Mouse (Mus musculus) lung, postnatal 36 days (tissue): ENCODE measurements around the gene Snrpb.

Experiments used
- DNase-seq: peaks from one replicate; pipeline ENCODE4 v3.0.0; 2022; ENCODE audit warnings: mixed read lengths

Gene Snrpb

DNA sequence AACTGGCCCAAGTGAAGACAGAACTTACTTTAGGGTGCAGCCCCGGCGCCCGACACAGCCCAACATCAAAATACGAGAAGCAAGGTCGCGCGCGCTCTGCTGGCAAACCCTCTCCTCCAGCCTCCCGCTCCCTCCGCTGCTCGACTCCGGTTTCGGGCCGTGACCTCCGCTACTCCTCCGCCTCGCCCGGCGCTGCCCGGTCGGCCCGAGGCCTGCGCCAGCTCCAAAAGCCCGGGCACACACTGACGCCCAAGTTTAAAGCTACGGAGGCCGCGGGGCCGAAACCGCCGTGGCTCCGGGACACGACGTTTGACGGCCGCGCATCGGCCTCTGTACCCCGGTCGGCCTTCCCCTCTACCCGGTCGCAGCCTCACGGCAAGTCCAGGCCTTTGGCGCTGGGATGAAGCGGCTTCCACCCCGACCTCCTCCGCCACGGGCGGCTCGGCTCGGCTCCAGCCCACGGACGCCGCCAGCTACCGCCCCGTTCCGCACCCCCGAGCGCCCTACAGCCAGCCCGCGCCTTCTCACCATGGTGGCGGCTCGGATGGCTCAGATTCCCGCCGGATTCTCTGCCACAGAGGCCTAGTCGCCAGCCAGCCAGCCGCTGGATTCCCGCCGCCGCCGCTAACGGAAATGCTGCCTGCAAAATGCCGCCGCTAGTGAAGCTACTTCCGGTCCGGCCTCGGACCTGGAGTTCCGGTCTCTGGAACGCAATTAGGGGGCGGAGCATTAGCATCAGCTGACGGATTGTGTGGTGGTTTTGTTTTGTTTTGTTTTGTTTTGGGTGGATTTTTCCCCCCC lies at the start of gene Snrpb:
TSS of gene Snrpb (minus strand) at position 698 of the 801 bp plus-strand sequence.
- peak; percentile 95 for DNase-seq

DNA sequence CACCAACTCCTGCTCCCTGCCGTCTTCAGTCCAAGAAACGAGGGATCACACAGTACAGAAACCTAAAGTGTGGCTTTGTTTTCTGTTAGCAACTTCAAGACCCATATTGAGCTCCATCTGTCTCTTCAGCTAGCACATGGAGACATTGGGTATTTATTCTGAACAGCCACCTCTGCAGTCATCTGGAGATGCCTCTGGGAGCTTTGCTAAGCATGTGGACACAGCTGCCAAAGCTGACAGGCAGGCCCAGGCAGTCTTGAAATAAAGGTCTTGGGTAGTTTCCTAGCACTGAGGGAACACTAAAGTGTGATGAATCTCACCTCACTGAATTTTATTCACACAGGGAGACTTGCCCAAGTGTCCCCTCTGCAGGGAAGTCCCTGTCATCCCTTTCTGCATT lies 32.4 kb upstream of the Snrpb start:
- no peak for DNase-seq

DNA sequence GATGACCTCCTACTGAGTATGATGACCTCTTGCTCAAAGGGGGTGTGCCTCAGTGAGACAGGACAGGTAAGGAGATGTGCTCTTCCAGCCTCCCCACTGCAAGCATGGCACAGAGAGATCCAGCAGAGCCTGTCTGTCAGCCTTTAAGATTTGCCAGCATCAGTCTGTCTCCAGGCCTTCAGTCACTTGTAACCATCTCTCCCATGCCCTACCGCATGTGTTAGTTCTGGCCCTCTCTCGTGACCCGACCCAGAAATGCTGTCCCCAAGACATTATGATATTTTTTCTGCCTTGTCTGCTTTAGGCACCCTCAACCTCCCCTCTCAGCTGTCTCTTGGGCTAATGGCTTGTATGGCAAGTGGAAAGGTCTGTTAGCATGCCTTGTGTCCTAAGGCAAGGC lies 30.4 kb upstream of the Snrpb start:
- DNase-seq, result no peak

DNA sequence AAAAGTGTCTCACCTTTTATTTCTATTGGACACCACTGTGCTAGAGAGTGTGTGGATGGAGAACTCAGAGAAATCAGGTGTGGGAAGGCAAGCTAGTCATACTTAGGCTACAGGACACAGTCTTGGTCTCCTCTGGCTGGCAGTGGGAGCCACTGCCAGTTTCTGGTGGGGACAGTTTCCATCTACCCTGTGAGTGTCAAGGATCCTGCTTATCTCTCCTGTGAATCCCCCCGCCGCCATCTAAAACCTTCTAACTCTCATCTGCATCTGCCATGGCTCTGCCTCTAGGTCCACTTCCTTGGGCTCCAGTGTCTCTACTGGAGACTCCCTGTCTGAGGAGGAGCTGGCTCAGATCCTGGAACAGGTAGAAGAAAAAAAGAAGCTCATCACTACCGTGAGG lies 28.8 kb upstream of the Snrpb start:
- no peak for DNase-seq

DNA sequence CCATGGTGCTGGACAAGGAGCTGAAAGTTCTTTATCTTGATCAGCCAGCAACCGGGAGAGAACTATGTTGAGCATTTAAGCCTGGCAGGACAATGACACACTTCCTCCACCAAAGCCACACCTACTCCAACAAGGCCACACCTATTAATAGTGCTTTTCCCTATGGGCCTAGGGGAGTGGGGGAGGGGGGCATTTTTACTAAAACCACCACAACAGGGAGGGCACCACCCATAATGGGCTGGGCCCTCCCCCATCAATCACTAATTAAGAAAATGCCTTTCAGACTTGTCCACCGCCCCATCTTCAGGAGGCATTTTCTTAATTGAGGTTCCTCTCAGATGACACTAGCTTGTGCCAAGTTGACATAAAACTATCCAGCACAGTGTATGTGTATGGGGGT lies 28.2 kb upstream of the Snrpb start:
- no peak for DNase-seq

DNA sequence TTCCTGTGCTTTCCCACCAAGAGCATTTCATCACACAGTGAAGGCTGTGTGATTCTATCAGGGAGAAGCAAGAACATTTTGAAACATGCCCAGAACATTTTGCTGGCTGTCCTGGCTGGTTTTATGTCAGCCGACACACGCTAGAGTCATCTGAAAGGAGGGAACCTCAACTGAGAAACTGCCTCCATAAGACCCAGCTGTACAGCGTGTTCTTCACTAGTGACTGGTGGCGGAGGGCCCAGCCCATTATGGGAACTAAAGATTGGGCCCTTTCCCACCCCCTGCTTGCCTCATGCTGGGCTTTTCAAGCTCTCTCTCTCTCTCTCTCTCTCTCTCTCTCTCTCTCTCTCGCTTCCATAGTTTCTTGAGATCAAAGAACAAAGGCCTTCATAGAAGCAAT lies 21.8 kb upstream of the Snrpb start:
- DNase-seq, result no peak

DNA sequence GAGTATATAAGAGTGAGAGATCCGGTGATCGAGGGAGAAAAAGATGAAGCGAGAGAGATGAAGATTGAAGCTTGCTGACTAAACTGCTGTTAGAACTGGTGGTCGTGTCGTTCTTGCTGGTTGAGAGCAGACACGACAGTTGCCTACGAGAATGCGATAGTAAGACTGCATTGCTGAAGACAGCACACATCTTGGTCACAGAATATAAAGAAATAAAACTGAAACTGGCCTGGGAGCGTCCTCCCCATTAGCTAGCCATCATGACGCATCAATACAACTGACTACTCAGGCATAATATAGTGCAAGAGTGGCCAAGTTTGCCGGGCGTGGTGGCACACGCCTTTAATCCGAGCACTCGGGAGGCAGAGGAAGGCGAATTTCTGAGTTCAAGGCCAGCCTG lies 15.7 kb upstream of the Snrpb start, which contains the start of gene Tmc2:
TSS of gene Tmc2 (plus strand) at position 301 of the 400 bp plus-strand sequence.
- no peak for DNase-seq

DNA sequence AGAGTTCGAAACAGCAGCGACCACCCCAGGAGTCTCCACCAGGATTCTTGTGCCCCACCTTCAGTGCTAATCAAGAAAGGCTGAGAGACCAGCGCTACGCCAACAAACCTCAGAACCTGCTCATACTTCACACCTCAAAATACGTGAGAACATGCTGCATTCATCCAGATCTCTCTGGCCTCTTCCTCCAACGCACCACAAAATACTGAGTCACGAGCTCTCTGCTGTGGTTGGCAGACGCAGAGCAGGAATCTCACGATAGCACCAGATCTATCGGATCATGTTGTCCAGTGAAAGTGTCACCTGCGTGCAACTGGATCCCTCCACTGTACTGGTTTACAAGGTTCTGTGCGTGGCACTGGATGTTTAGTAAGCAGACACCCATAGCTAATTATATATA lies 9.2 kb upstream of the Snrpb start:
- no peak for DNase-seq

DNA sequence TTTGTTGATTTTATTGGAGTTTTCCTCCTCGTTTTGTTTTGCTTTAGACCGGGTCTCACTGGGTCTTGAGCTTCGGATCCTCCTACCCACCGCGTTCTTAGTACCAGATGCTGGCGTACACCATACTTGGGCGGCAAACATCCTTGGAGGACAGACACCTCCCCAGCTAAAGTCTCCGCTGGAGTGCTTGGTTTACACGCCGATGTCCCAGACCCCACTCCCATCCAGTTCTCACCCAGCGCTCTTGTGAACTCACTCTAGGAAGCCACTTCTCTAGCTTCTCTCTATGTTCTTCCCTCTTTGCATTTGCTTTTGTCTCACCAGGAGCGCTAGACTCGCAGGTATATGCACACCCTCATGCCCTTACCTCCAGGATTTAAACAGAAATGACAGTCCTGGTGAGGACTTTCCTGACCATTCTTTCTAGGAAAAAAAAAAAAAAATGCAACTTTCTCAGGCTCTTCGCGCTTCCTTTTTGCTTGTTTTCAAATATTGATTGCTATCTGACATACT lies 360 bp upstream of the Snrpb start:
- DNase-seq, result no peak

DNA sequence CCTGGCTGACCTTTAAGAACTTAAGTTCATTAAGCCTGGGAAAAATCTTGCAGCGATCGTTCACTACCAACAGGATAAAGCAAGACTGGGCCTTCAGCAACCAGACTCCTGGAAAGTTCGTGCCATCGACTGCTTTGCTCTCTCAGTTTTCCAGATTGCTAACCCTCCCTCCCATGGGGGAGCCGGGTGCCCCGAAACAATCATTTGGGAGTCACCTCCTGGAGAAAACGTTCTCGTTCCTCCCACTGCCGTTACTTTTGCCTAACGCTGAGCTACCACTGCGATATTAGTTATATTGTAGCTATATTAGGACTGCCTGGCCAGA lies 860 bp downstream of the Snrpb start:
- DNase-seq, result no peak

DNA sequence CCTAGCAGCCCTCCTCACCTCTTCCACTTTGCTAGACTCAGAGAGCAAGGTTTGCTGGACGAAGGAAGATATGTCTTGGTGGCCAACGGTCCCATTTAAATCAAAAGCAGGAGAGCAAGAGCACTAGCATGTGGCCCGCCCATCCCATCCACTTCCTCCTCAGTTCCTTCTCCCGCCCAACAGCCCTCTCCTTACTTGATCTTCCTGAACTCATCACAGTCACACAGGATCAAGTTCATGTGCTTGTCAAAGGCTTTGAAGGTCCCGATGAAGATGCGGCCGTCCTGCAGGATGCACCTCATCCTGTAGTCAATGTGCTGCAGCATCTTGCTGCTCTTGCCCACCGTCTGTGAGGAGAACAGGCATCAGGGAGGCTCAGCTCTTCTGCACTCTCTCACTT lies 2.4 kb downstream of the Snrpb start:
- peak; percentile 2 for DNase-seq

DNA sequence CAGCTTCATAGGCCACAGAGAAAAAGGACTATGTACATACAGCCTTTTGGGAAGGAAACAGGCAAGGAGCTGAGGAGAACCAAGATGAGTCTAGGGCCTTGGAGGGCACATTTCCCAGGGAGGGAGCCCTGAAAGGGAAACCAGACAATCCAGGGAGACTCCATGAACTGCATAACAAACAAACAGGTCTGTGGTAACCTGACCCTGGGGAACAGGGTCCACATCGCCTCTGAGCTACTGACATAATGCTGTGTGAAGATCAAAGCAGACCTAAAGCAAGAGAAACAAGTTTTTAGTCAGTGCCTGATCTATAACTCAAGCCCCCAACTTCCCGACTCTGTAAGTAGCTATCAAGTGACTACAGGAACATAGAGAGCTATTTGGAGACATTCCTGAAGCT lies 7.5 kb downstream of the Snrpb start:
- no peak for DNase-seq

DNA sequence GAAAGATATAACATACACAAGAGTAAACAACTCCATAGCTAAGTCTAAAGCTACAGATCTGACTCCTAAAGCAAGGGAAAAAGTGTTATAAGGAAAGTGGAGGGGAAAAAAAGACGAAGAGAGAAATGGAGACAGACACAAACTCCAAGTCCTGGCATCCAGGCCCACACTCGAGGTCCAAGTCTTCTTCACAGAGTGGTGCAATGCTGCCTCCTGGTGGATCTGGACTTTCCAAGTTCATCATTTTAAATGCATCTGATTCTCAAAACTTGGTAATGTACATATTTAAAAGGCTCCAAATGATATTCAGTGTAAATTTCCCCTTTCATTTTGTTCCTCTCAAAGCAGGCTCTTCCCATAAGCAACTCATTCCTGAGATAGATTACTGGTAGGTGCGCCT lies 11.3 kb downstream of the Snrpb start:
- DNase-seq, result peak; percentile 66

DNA sequence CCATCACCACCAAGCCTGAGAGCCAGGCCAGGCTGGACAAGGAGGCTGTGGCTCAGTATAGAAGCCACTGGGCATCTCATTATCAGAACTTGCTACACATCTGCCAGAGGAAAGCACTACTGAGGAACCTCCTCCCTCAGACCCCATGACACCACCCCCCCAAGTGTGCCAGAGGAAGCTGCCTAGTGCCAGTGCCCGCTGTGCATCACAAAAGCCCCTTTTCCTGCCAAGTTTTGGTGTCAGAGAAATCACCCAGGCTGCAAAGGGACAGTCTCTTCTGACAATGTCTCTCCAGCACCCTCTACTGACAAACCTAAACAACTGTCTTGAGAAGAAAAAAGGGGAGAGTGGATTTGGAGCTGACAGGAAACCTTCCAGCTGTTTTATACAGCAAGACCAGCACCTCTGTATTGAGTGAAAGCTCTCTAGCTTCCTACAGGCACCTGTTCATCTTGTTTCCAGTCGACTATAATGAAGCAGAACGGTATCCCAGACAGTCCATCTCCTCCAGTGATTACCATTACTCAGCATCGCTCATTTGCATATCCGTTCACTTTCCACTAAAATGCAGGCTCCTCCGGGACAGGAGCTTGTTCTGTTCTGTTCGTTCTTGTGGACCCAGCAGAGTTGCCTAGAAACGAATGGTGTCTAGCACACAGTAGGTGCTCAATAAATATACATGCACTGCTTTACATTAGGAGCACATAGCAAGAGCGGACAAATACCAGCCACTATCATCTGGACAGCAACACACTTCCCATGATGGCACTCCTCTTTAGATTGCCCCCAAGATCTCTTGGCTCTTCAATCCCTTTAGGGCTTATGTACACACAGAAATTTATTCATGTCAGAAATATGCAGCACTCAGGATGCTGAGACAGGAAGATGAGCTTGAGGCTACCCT lies 12.6 kb downstream of the Snrpb start:
- peak; percentile 20 for DNase-seq

DNA sequence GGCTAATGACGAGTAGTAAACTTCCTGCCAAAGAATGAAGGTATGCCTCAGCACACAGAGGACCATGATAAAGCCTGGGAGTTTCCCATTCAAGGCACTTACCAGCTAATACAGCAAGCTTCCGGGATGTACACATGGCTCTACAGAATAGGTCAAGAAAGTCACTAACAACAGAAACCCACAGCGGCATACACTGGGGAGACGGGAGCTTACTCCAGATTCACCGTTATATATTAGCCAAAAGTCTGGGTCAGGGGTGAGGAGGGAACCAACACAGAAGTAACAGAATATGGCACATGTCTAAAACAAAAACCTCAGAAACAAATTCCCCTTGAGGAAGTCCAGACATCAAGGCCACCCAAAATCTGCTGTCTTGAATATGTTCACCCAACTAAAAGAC lies 16.5 kb downstream of the Snrpb start:
- no peak for DNase-seq

DNA sequence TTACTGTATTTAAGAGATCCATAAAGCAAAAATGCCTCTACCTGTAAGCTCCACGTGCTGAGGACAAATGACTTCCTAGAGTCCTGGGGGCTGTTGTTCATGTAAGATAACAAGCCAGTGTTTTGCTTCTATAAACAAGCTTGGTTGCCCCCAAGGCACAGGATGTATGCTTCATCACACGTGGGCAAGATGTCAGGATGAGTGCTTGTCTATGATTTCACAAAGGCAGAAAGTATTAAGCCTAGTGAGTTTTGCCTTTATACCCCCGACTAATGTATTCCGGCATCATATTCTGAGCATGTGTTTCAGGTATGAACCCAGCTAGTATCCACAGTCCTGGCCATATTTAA lies 21.1 kb downstream of the Snrpb start:
- no peak for DNase-seq

DNA sequence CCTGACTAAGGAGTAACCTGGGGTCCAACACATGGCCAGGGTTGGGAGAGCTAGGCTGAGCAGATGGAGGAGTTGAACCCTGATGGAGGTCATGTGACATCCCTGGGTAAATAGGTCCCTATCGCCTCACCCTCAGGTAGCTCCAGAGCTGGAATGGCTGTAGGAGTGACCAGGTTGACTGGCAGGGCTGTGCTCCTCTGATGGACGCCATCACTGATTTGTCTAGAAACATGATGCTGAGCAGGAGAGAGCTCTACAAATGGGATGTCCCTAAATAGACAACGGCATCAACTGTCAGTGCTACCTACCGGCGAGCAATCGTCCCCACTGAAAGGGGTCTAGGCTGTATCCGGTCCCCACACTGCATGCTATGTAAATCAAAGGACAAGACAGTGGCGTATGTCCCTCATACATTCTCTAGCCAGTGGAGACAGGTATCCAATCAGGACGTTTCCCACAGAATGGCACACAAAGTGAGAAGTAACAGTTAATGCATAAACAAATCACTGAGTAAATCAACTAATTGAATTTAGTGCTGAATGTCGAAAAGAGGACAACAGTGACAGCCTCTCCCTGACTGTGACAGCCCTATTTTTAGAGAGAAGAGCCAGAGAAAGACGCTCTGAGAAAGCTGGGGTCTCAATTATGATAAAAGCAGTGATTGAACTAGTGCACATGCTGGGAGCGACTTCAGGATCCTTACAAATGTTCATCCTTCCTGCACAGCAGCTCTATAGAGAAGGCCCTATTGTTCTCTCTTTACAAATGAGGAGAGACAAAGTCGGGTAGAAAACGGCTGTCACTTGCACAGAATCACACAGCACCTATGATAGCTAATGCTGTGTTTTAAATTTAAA lies 21.7 kb downstream of the Snrpb start:
- DNase-seq, result no peak

DNA sequence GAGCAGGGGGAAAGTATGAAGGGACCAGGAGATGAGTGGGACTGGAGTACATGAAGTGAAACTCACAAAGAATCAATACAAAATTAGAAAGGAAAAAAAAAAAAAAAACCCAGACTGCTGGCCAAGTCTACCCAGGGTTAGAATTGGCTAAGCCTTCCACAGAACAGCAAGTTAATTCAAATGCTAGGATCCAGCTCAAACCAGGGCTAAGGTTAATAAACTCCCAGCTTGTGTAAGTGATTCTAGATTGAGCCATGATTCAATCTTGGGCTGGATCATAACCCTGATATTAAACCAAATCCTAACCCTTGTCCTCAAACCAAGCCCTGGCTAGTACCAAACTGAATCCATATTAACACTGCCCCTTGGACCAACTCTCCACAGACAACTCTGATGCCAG lies 23.4 kb downstream of the Snrpb start:
- no peak for DNase-seq

DNA sequence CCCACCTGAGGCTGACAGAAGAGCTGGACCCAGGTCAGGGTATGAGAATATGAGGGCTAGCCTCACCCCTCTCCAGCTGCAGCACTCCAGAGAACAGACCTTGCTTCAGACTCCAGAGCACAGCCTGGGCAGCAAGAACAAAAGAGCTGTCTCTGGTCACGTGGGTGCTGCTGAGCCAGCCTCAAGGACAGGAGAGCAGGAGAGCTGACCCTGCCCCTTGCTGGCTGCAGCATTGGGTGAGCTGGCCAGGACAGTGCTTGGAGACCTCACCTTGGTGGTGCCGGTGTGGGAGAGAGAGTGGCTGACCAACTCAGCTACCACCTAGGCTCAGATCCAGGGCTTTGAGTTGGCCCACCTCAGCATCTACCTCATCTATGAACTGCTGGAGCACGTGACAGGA lies 24.0 kb downstream of the Snrpb start:
- no peak for DNase-seq

DNA sequence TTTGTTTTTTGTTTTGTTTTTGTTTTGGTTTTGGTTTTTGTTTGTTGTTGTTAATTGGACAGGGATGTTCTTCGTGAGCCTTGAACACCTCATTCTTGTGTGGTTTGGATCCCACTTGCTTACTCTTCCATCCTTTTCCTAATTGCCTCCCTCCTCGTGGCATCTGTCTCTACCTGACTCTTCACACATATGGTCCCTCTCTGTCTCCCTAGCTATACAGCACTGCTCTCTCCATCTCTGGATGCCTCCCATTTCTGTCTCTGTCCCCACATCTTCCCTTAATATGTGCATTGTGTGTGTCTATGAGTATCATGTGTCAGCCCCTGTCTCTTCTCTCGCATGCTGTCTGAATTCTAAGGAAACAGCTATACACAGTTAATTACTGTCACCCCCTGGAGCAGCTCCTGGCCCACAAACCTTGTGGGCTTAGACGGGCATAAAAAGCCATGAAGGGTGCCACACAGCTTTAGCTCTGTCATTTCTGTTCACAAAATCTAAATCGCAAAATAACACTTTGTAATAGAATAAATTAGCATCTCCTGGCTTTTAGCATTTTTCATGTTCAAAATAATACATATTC lies 33.0 kb downstream of the Snrpb start:
- DNase-seq, result no peak

DNA sequence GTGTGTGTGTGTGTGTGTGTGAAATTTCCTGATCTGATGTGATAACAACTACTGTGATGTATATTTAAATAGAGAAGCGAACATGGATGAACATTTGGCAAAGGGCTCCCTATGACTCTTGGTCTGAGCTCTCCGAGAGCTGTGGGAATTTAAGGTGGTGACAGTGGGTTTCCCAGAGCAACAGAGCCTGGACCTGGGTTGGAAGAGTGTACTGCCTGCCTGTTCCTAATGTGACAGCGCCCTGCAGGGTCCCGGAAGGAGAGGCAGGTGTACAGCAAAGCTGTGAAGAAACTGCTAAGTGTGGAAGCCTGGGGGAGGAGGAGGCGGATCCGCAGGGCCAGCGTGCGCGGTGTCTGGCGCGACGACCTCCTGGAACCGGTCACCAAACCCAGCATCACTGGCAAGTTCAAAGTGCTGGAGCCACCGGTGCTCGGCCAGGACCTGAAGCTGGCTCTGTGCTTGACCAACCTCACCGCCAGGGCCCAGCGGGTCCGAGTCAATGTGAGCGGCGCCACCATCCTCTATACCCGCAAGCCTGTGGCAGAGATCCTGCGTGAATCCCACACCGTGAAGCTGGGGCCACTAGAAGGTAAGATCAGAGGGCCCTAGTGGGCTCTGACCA lies 34.4 kb downstream of the Snrpb start:
- DNase-seq, result no peak

DNA sequence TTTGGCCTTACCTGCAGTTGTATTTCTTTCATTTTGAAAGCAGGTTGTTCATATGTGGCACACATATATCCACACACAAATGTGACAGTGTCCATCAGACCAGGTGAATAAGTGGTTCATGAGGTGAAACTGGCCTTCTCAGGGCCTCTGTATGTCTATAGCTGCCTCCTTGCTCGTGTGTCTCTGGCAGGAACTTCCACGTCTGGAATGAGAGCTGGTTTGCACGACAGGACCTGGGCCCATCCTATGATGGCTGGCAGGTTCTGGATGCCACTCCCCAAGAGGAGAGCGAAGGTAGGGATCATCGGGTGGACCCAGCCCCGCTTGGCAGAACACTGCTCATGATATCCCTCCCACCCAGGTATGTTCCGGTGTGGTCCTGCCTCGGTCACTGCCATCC lies 36.2 kb downstream of the Snrpb start:
- no peak for DNase-seq
